Mouse (Mus musculus) lung, embryonic 16.5 days (tissue): ENCODE measurements around the gene Gm5849. TPM values are rescaled to one million over a fixed set of nuclear protein-coding genes. Genes with fewer than 3 reads are reported as not detected.
"Not testable (repeated sequence)": the region's sequence is repeated elsewhere in the genome, so short reads cannot be mapped to it uniquely, and the experiment has no call there.

Experiments used
- ATAC-seq: fragments of 200-750 bp; cut with Nextera tagmentation; 2 replicates; pipeline ENCODE4 v1.8.0; 2017; ENCODE audit warnings: low read depth, mild to moderate bottlenecking, moderate library complexity
- H3K27ac ChIP-seq: fragments of 300-500 bp; sonication (generic); 2 replicates; pipeline ENCODE4 v1.5.1; 2014; ENCODE audit warnings: mild to moderate bottlenecking, control low read depth, low read length
- H3K27me3 ChIP-seq: fragments of 300-500 bp; sonication (generic); 2 replicates; pipeline ENCODE4 v1.6.1; 2014; ENCODE audit warnings: low read depth, low read length, mixed read lengths; ENCODE audit not compliant: control insufficient read depth, insufficient read depth
- H3K36me3 ChIP-seq: fragments of 300-500 bp; sonication (generic); 2 replicates; pipeline ENCODE4 v1.6.1; 2014; ENCODE audit warnings: low read length; ENCODE audit not compliant: control insufficient read depth, insufficient read depth
- H3K4me1 ChIP-seq: fragments of 300-500 bp; sonication (generic); replicated peaks from 2 replicates; pipeline ENCODE4 v1.6.1; 2014; ENCODE audit warnings: low read length, mixed read lengths; ENCODE audit not compliant: control insufficient read depth, insufficient read depth
- H3K4me2 ChIP-seq: fragments of 300-500 bp; sonication (generic); 2 replicates; pipeline ENCODE4 v1.6.1; 2014; ENCODE audit warnings: low read depth, low read length, control low read depth
- H3K4me3 ChIP-seq: fragments of 300-500 bp; sonication (generic); 2 replicates; pipeline ENCODE4 v1.5.1; 2014; ENCODE audit warnings: mild to moderate bottlenecking, low read length, control low read depth
- H3K9ac ChIP-seq: fragments of 300-500 bp; sonication (generic); 2 replicates; pipeline ENCODE4 v1.6.1; 2014; ENCODE audit warnings: low read length, control low read depth
- H3K9me3 ChIP-seq: fragments of 300-500 bp; sonication (generic); 2 replicates; pipeline ENCODE4 v1.6.1; 2016; ENCODE audit warnings: low read length; ENCODE audit not compliant: control insufficient read depth
- WGBS: fragments of 180-500 bp; shearing (Covaris S2); extraction: QIAGEN DNeasy Blood & Tissue Kit; methylation state at CpG from one replicate; pipeline ENCODE4 v1.1.7; 2014; 5-methylcytosine and 5-hydroxymethylcytosine counted together
- polyA plus RNA-seq: library from polyadenylated mRNA; unstranded; fragments of >200 nt; fragmentation: Nextera tagmentation; extraction: Ambion mirVana; gene quantifications from 2 replicates; pipeline ENCODE4 v1.2.1, GENCODE M21; 2015

The Gm5849 gene
- polyA plus RNA-seq, result not detected in 2 replicates

DNA sequence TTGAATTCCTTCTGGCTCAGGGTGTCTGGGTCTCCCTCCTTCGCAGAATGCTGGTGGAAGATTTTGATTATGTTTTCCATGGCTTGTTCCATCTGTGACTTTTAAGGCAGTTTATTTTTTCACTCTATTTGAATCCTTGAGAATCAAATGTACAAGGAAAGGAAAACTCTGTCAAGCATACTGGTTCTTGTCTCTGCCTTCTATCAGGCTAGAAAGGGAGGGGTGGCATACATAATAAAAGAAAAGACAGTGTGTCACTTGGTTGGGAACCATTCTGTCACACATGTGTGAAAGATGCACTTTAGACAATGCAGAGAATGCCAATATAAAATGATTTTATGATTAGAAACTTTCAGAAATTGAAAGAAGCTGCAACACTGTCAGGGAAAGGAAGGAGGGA lies at the start of gene Gm5849:
Gene Gm5849 (minus strand): TSS at position 101 of the 400 bp plus-strand sequence.
- H3K27me3 ChIP-seq, H3K9ac ChIP-seq, H3K4me2 ChIP-seq, ATAC-seq, H3K27ac ChIP-seq, H3K4me3 ChIP-seq, H3K9me3 ChIP-seq, H3K36me3 ChIP-seq, H3K4me1 ChIP-seq: not testable (repeated sequence)
- 78% methylated on average over 1 of the region's 1 CpGs for WGBS

DNA sequence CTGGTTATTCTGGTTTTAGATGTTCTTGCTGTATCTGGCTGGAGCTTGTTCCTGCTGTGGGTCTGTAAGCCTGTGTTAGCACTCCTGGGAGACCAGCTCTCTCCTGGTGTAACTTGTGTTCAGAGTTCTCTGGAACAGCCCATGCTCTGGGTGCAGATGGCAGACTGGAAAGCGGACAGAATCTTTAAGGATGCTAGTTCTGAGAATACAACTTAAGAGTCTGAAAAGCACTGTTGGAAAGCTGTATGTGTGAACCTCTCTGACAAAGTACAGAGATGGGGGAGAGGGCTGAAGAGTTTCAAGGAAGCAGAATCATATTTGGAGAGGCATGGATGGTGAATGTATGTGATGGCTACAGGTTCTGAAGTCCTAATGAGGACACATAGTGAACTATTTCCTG lies 28.0 kb downstream of the Gm5849 start:
- Histone ChIP-seq H3K36me3 (no peaks in the 10 kb centered on the region), H3K4me2 (no peak overlapping the region), H3K9me3 (no peaks in the 10 kb centered on the region), H3K27me3 (no peaks in the 10 kb centered on the region), H3K27ac (no peak overlapping the region), H3K9ac (no peak overlapping the region), H3K4me3 (no peak overlapping the region), H3K4me1 (no peaks in the 10 kb centered on the region)
- no peak for ATAC-seq
- 93% methylated on average over 1 of the region's 1 CpGs for whole genome bisulfite sequencing

DNA sequence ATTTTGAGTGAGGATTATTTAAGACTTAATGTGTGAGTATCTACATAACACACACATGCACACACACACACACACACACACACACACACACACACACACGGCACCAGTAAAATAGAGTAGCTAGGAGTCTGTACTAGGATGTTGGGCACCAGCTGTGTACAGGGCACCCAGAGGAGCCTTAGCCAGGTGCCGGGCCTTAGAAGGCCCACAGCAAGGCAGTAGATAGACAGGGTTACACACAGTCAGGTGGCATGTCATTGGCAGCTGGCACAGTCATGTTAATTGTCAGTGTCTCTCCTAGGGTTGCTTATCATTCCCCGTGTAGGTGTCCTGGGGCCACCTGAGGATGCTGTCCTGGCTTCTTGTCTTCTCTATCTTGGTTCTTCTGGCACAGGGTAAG lies 51.1 kb downstream of the Gm5849 start, which contains the start of gene Pglyrp4:
Gene Pglyrp4 (plus strand): TSS at position 301 of the 400 bp plus-strand sequence.
- Histone ChIP-seq H3K27me3 (no peaks in the 10 kb centered on the region), H3K4me3 (no peak within 1 kb of the TSS), H3K9ac (no peak within 1 kb of the TSS), H3K27ac (no peak within 1 kb of the TSS), H3K4me1 (no peaks in the 10 kb centered on the region), H3K9me3 (no peaks in the 10 kb centered on the region), H3K4me2 (no peak within 1 kb of the TSS), H3K36me3 (no peaks in the 10 kb centered on the region)
- 82% methylated on average over 3 of the region's 3 CpGs for WGBS
- ATAC-seq, result no peak

Other genes starting within 250 kb of the Gm5849 start
- gene S100a16, start 240.6 kb downstream of the Gm5849 start, polyA plus RNA-seq, result 241 and 257 TPM in 2 replicates
- gene S100a3, start 217.3 kb downstream of the Gm5849 start, polyA plus RNA-seq, result 0.25 and 1.1 TPM in 2 replicates
- gene S100a2, start 187.6 kb downstream of the Gm5849 start, polyA plus RNA-seq, result not detected in 2 replicates
- not detected in 2 replicates for gene Gm42674, start 176.0 kb downstream of the Gm5849 start, polyA plus RNA-seq
- 12.1 and 12.8 TPM in 2 replicates for gene S100a4, start 174.1 kb downstream of the Gm5849 start, polyA plus RNA-seq
- not detected in 2 replicates for gene S100a5, start 169.4 kb downstream of the Gm5849 start, polyA plus RNA-seq
- gene S100a6, start 165.0 kb downstream of the Gm5849 start, polyA plus RNA-seq, result 184 and 203 TPM in 2 replicates
- gene S100a7a, start 123.9 kb downstream of the Gm5849 start, polyA plus RNA-seq, result 0.11 and 0.21 TPM in 2 replicates
- gene S100a8, start 108.9 kb downstream of the Gm5849 start, polyA plus RNA-seq, result 27.3 and 53.3 TPM in 2 replicates
- 13.1 and 32.2 TPM in 2 replicates for gene S100a9, start 82.2 kb downstream of the Gm5849 start, polyA plus RNA-seq
- gene Pglyrp4, start 51.0 kb downstream of the Gm5849 start, polyA plus RNA-seq, result not detected in 2 replicates